Mouse (Mus musculus): ENCODE measurements at regions not wholly inside any gene's neighbourhood (a gene's known extent, or its start where the extent isn't known, plus 50 kb on each side); places are given as distances from the start of the nearest gene placed in this dataset.

GRCm38 (mm10) chr17:67503125-67503878 is 129.2 kb downstream of the Lrrc30 start:
- no peak for DNase-seq

GRCm38 (mm10) chr17:67502628-67503027 is 129.9 kb downstream of the Lrrc30 start:
- DNase-seq = peak; percentile 17

DNA sequence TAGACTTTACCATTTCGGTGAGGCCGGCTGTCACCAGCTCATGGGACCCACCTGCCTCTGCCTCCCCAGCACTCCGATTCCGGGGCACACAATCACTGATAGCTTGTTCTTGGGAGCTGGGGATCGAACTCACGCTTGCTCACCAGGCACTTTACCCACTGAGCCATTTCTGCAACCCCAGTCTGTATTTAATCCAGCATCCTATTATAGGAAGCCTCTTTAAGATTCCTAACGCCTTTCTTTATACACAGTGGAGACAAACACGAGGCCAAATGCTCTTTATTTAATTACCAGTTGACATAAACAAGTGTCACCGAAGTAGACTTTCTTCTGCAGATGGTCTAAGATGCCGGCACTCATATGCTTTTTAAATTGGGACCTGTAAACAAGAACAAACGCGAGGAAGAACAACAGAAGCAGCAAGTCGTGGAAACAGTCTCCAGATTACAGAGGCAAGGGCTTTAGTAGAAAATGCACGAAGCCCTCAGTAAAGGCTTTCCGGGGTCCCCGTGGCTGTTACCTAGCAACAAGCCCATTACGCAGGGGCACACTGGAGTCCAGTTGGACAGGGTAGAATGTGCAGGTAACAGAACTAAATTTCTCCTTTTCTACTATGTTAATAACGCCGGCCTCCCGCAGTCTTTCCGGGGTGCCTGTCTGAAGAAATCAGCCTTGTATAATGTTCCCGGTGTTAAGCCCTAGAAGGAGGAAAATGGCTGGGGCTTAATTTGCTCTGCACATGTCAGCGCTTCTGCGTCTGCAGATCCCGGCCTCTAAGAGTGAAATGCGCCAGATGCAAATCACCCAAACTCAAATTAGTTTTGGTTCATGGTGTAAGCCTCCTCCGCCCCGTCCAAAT is 132.5 kb downstream of the Lrrc30 start:
- no peak for DNase-seq

GRCm38 (mm10) chr17:67497380-67497779 is 135.1 kb downstream of the Lrrc30 start:
- DNase-seq = no peak

DNA sequence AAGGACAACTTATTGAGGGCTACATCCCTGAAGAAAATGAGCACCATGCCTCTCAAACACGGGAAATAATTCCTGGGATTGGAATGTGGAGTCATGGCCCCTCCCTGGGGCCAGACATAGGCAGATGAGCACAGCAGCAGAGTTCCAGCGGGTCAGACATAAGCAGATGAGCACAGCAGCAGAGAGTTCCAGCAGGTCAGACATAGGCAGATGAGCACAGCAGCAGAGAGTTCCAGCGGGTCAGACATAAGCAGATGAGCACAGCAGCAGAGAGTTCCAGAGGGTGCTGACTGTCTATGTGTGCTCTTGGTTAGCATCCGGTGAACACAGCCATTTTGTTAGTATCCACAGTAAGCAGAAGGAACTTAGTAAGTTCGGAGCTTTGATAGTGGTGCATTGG is 126.2 kb upstream of the Ptprm start:
- no peak for DNase-seq

DNA sequence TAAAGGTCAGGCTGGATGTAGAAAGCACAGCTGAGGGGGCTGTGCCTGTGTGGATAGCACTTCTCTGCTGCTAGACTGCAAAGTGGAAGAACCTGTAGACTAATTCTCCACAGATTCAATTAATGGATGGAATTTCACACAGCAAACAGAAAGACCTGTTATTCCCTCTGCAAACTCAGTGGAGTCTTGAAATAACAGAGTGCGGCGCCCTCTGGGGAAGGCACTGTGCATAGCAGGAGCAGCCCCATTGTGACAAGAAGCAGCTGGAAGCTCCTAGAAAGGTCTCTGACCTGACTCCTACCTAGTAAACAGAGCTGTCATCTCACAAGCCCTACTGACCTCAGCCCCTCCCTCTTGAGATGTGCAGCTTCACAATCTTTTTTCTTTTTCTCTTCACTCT is 118.9 kb upstream of the Ptprm start:
- DNase-seq = peak; percentile 91

DNA sequence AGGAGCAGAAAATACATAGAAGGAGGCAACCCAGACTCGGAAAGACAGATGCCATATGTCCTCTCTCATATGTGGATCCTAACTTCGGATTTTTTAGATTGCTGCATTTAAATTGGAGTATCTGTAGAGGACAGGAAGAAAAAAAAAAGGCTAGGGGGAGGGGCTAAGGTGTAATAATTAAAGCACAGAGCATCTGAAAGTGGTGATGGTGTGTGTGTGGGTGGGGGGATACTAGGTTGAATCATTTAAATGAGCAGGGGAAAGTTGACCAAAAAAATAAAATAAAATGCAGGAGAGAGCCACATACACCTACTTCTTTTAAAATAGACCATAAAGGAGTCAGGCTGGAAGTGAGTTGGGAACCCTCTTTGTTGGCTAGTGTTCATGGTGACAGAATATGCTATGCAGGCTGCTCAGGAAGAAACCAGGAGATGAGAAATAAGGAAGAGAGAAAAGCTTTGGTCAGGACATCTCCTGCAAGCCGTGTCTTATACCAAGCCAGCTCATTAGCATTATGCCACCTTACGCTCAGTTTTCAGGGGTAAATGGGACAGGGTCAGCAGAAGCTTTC is 104.7 kb upstream of the Ptprm start:
- DNase-seq = no peak

- no peak for DNase-seq
These were observed 97.7 kb upstream of the Ptprm start for GRCm38 (mm10) chr17:67451966-67452365.

- peak; percentile 9 for DNase-seq
These were observed 96.8 kb upstream of the Ptprm start for GRCm38 (mm10) chr17:67451081-67451480.

DNA sequence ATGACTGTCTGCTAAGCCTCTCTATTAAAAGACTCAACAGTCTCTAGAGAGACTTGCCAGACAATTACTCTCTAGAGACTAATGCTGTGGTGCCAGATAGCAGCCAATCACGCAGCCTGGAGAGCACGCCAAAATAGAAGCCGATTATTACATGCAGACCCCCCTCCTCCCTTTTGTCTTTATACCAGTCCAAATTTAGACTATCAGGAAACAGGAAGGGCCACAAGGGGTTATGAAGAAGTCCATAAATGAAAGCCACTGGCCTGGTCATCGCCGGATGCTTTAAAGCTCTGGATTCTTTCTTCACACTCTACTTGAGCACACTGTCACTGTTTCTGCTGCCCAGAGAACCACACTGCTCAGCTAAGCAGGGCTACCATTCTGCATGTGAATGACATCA is 95.8 kb upstream of the Ptprm start:
- no peak for DNase-seq

DNA sequence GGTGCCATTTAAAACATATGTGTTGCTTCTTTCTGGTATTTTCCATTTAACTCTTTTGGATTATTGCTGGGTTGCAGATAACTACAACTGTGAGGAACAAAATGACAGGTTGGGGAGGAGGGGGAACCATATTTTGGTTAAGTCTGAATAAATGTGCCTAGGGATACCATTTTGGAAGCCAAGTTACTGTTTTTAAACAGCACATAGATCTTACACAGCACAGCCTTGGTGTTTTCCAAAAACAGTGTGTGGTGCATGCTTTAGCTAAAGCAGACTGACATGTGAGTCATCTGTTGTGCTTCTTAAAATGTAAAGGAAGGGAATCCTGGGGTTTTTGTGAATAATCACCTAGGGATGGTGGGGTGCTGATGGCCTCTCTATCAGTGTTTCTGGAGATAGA is 91.7 kb upstream of the Ptprm start:
- DNase-seq = no peak

DNA sequence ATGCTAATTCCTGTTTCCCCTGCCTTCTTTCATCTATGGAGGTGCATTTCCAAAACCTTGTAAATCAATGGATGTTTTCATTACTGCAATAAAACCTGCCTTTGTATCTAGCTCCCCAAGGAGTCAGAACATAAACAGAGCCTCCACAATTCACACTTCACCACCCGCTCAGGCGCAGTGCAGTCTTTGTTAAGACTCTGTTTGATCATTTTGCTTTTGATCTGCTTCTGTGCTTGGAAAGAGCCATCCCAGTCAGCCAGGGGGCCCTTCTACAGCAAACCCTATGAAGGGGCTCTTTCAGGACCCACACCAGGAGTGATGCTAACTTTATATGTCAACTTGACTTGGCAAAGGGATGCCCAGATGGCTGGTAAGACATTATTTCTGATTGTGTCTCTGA is 86.7 kb upstream of the Ptprm start:
- no peak for DNase-seq

DNA sequence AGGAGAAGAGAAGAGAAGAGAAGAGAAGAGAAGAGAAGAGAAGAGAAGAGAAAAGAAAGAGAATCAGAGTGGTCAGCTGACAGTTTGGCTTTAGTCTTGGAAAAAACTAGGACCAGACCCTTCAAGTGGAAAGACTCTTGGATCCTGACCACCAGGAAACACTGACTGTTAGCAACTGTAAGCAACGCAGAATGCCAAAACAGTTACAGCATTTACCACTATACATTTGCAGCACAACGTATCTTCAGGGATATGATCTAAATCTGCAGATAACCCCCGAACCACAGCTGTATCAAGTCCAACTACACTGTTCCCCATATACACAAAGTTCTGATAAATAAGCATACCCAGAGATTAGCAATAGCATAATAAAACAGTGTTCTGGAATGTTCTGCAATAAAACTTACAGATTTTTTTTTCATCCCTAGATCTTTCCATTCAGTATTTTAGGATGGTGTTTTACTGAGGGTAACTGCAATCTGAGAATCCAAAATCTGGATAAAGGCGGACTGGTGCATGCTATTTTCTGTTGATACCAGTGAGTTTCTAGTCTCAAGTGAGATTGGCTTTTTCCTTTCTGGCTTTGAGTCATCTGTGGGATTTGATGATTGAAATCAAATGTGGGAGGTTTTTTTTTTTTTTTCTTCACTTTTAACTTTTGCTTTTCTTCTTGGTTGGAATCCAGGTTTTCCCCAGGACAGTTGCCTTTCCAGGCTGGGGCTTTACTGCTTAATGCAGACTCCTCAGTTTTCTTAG is 65.9 kb upstream of the Ptprm start:
- DNase-seq = no peak

DNA sequence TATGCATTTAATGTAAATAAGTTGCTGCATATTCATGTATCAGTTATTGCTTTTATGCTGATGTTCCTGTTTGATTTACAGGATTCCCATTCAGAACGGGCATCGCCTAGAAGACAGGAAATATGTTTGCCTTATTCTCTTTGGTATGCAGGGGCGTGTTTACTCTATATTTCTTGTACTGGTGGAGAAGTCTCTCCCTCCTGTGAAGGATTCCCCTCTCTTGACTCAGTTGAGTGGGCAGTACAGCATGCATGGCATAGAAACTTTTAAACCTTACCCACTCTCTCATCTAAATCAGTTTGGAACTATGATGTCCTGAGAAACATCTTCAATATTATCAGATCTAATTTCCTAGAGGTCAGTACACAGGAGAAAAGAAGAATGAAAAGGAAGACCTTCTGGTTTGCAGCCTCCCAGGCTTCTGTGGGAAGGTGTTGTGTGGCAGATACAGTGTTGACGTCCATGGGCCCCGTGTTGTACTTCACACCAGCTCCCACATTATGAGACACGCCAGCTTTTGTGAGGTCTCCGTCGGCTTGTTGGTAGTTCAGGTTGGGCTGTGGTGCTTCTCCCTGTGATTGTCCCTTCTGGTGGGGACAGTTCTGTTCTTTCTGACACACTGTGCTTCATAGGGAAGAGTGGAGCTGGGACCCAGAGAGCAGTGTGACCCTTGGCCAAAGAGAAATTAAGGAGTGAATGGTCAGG is 58.4 kb upstream of the Ptprm start:
- DNase-seq = no peak

GRCm38 (mm10) chr17:67409911-67410310 is 55.7 kb upstream of the Ptprm start:
- no peak for DNase-seq

- DNase-seq = no peak
These were observed 51.7 kb upstream of the Ptprm start for GRCm38 (mm10) chr17:67405934-67406333.

All from lung, postnatal 36 days (tissue).